Mouse (Mus musculus): ENCODE measurements at regions not wholly inside any gene's neighbourhood (a gene's known extent, or its start where the extent isn't known, plus 50 kb on each side); places are given as distances from the start of the nearest gene placed in this dataset.

- Histone ChIP-seq H3K4me2 (ENCODE audit: low read length) (no peak overlapping the region), H3K9ac (replicated peaks; ENCODE audit: low read depth, low read length) (no peak overlapping the region), H3K27me3 (replicated peaks; ENCODE audit: control insufficient read depth, insufficient read depth, low read length) (no peaks in the 10 kb centered on the region), H3K4me3 (replicated peaks; ENCODE audit: low read length) (no peak overlapping the region), H3K4me1 (replicated peaks; ENCODE audit: control insufficient read depth, insufficient read depth, low read length) (peaks cover 12% of the 10 kb centered on the region; the same call in 1 of the 2 replicates), H3K9me3 (ENCODE audit: control insufficient read depth, low read length) (no peaks in the 10 kb centered on the region), H3K27ac (ENCODE audit: low read length) (no peak overlapping the region), H3K36me3 (ENCODE audit: control insufficient read depth, insufficient read depth) (no peaks in the 10 kb centered on the region)
- no peak for ATAC-seq
- 98% methylated on average over 4 of the region's 4 CpGs for WGBS
These were observed 102.6 kb upstream of the Dyrk2 start for GRCm38 (mm10) chr10:118972626-118973025.

- Histone ChIP-seq H3K4me2 (ENCODE audit: low read length) (peak overlapping the region; percentile 5; the same call in 1 of the 2 replicates), H3K9me3 (ENCODE audit: control insufficient read depth, low read length) (no peaks in the 10 kb centered on the region), H3K9ac (replicated peaks; ENCODE audit: low read depth, low read length) (no peak overlapping the region), H3K27ac (ENCODE audit: low read length) (peak overlapping the region; percentile 11; the same call in 1 of the 2 replicates), H3K4me1 (replicated peaks; ENCODE audit: control insufficient read depth, insufficient read depth, low read length) (peaks cover 7% of the 10 kb centered on the region; the same call in 1 of the 2 replicates), H3K27me3 (replicated peaks; ENCODE audit: control insufficient read depth, insufficient read depth, low read length) (no peaks in the 10 kb centered on the region), H3K36me3 (ENCODE audit: control insufficient read depth, insufficient read depth) (no peaks in the 10 kb centered on the region), H3K4me3 (replicated peaks; ENCODE audit: low read length) (no peak overlapping the region)
- ATAC-seq, result peak; percentile 72
- WGBS, result 18% methylated on average over 14 of the region's 14 CpGs
These were observed 100.6 kb upstream of the Dyrk2 start for GRCm38 (mm10) chr10:118970457-118971175.

GRCm38 (mm10) chr10:118961713-118962181 is 91.7 kb upstream of the Dyrk2 start:
- Histone ChIP-seq H3K27ac (ENCODE audit: low read length) (no peak overlapping the region), H3K4me2 (ENCODE audit: low read length) (no peak overlapping the region), H3K9me3 (ENCODE audit: control insufficient read depth, low read length) (no peaks in the 10 kb centered on the region), H3K9ac (replicated peaks; ENCODE audit: low read depth, low read length) (no peak overlapping the region), H3K36me3 (ENCODE audit: control insufficient read depth, insufficient read depth) (no peaks in the 10 kb centered on the region), H3K4me1 (replicated peaks; ENCODE audit: control insufficient read depth, insufficient read depth, low read length) (peaks cover 18% of the 10 kb centered on the region), H3K4me3 (replicated peaks; ENCODE audit: low read length) (no peak overlapping the region), H3K27me3 (replicated peaks; ENCODE audit: control insufficient read depth, insufficient read depth, low read length) (no peaks in the 10 kb centered on the region)
- peak; percentile 77 for ATAC-seq
- 9% methylated on average over 7 of the region's 7 CpGs for WGBS

GRCm38 (mm10) chr10:118960076-118960475 is 90.1 kb upstream of the Dyrk2 start:
- H3K9me3 ChIP-seq (ENCODE audit: control insufficient read depth, low read length), result no peaks in the 10 kb centered on the region
- no peak overlapping the region for H3K9ac ChIP-seq (replicated peaks; ENCODE audit: low read depth, low read length)
- peaks cover 22% of the 10 kb centered on the region for H3K4me1 ChIP-seq (replicated peaks; ENCODE audit: control insufficient read depth, insufficient read depth, low read length)
- no peak overlapping the region for H3K4me3 ChIP-seq (replicated peaks; ENCODE audit: low read length)
- H3K27me3 ChIP-seq (replicated peaks; ENCODE audit: control insufficient read depth, insufficient read depth, low read length), result no peaks in the 10 kb centered on the region
- WGBS, result 27% methylated on average over 6 of the region's 6 CpGs
- no peaks in the 10 kb centered on the region for H3K36me3 ChIP-seq (ENCODE audit: control insufficient read depth, insufficient read depth)
- ATAC-seq, result no peak
- no peak overlapping the region for H3K27ac ChIP-seq (ENCODE audit: low read length)
- H3K4me2 ChIP-seq (ENCODE audit: low read length), result no peak overlapping the region

- peaks cover 22% of the 10 kb centered on the region for H3K4me1 ChIP-seq (replicated peaks; ENCODE audit: control insufficient read depth, insufficient read depth, low read length)
- H3K4me2 ChIP-seq (ENCODE audit: low read length), result 0 out of 2 replicates have a peak overlapping the region, but pooled peaks have one; percentile 11
- 6% methylated on average over 8 of the region's 8 CpGs for WGBS
- peak; percentile 65 for ATAC-seq
- H3K27ac ChIP-seq (ENCODE audit: low read length), result no peak overlapping the region
- no peak overlapping the region for H3K9ac ChIP-seq (replicated peaks; ENCODE audit: low read depth, low read length)
- H3K27me3 ChIP-seq (replicated peaks; ENCODE audit: control insufficient read depth, insufficient read depth, low read length), result no peaks in the 10 kb centered on the region
- no peak overlapping the region for H3K4me3 ChIP-seq (replicated peaks; ENCODE audit: low read length)
- H3K9me3 ChIP-seq (ENCODE audit: control insufficient read depth, low read length), result no peaks in the 10 kb centered on the region
- H3K36me3 ChIP-seq (ENCODE audit: control insufficient read depth, insufficient read depth), result no peaks in the 10 kb centered on the region
These were observed 89.6 kb upstream of the Dyrk2 start for GRCm38 (mm10) chr10:118959623-118960022.

- H3K4me2 ChIP-seq (ENCODE audit: low read length), result no peak overlapping the region
- 42% methylated on average over 9 of the region's 9 CpGs for WGBS
- no peaks in the 10 kb centered on the region for H3K9me3 ChIP-seq (ENCODE audit: control insufficient read depth, low read length)
- no peaks in the 10 kb centered on the region for H3K36me3 ChIP-seq (ENCODE audit: control insufficient read depth, insufficient read depth)
- H3K27me3 ChIP-seq (replicated peaks; ENCODE audit: control insufficient read depth, insufficient read depth, low read length), result no peaks in the 10 kb centered on the region
- H3K27ac ChIP-seq (ENCODE audit: low read length), result no peak overlapping the region
- H3K4me3 ChIP-seq (replicated peaks; ENCODE audit: low read length), result no peak overlapping the region
- ATAC-seq, result peak; percentile 87
- H3K9ac ChIP-seq (replicated peaks; ENCODE audit: low read depth, low read length), result no peak overlapping the region
- peaks cover 16% of the 10 kb centered on the region for H3K4me1 ChIP-seq (replicated peaks; ENCODE audit: control insufficient read depth, insufficient read depth, low read length)
These were observed 86.3 kb upstream of the Dyrk2 start for GRCm38 (mm10) chr10:118956352-118956751.

GRCm38 (mm10) chr10:118953440-118953839 is 83.4 kb upstream of the Dyrk2 start:
- no peak overlapping the region for H3K27ac ChIP-seq (ENCODE audit: low read length)
- H3K4me1 ChIP-seq (replicated peaks; ENCODE audit: control insufficient read depth, insufficient read depth, low read length), result peaks cover 4% of the 10 kb centered on the region; the same call in 1 of the 2 replicates
- H3K9me3 ChIP-seq (ENCODE audit: control insufficient read depth, low read length), result no peaks in the 10 kb centered on the region
- no peaks in the 10 kb centered on the region for H3K36me3 ChIP-seq (ENCODE audit: control insufficient read depth, insufficient read depth)
- 90% methylated on average over 6 of the region's 6 CpGs for WGBS
- H3K4me3 ChIP-seq (replicated peaks; ENCODE audit: low read length), result no peak overlapping the region
- ATAC-seq, result no peak
- H3K27me3 ChIP-seq (replicated peaks; ENCODE audit: control insufficient read depth, insufficient read depth, low read length), result no peaks in the 10 kb centered on the region
- no peak overlapping the region for H3K4me2 ChIP-seq (ENCODE audit: low read length)
- H3K9ac ChIP-seq (replicated peaks; ENCODE audit: low read depth, low read length), result no peak overlapping the region

- Histone ChIP-seq H3K36me3 (ENCODE audit: control insufficient read depth, insufficient read depth) (no peaks in the 10 kb centered on the region), H3K9me3 (ENCODE audit: control insufficient read depth, low read length) (no peaks in the 10 kb centered on the region)
- WGBS, result 87% methylated on average over 9 of the region's 9 CpGs
These were observed 82.7 kb upstream of the Dyrk2 start for GRCm38 (mm10) chr10:118952756-118953155.

GRCm38 (mm10) chr10:118947724-118948123 is 77.7 kb upstream of the Dyrk2 start:
- Histone ChIP-seq H3K27me3 (replicated peaks; ENCODE audit: control insufficient read depth, insufficient read depth, low read length) (no peaks in the 10 kb centered on the region), H3K4me3 (replicated peaks; ENCODE audit: low read length) (no peak overlapping the region), H3K36me3 (ENCODE audit: control insufficient read depth, insufficient read depth) (no peaks in the 10 kb centered on the region), H3K4me1 (replicated peaks; ENCODE audit: control insufficient read depth, insufficient read depth, low read length) (0 out of 2 replicates have a peak, but pooled peaks cover 2% of the 10 kb centered on the region), H3K27ac (ENCODE audit: low read length) (no peak overlapping the region), H3K9me3 (ENCODE audit: control insufficient read depth, low read length) (no peaks in the 10 kb centered on the region), H3K4me2 (ENCODE audit: low read length) (no peak overlapping the region), H3K9ac (replicated peaks; ENCODE audit: low read depth, low read length) (no peak overlapping the region)
- ATAC-seq, result no peak
- 94% methylated on average over 6 of the region's 6 CpGs for WGBS

More at GRCm38 (mm10) chr10:118952756-118953155, 82.7 kb upstream of the Dyrk2 start:
- Histone ChIP-seq H3K4me1 (replicated peaks; ENCODE audit: control insufficient read depth, insufficient read depth, low read length) (peaks cover 4% of the 10 kb centered on the region; the same call in 1 of the 2 replicates), H3K27ac (ENCODE audit: low read length) (no peak overlapping the region), H3K4me3 (replicated peaks; ENCODE audit: low read length) (no peak overlapping the region), H3K9ac (replicated peaks; ENCODE audit: low read depth, low read length) (no peak overlapping the region), H3K4me2 (ENCODE audit: low read length) (no peak overlapping the region), H3K27me3 (replicated peaks; ENCODE audit: control insufficient read depth, insufficient read depth, low read length) (no peaks in the 10 kb centered on the region)
- ATAC-seq, result no peak
